Mouse (Mus musculus) testis, adult 2 months (tissue): ENCODE data around the gene H2afj.

ENCODE experiments used
- CTCF ChIP-seq: fragments of 200-500 bp; IDR thresholded peaks from 2 replicates; pipeline ENCODE4 v1.5.1; 2012; ENCODE audit warnings: low read depth, mild to moderate bottlenecking, inconsistent platforms, low read length, moderate library complexity; ENCODE audit not compliant: control insufficient read depth, insufficient read depth, insufficient replicate concordance
- POLR2A ChIP-seq: fragments of 200-500 bp; IDR thresholded peaks from 2 replicates; pipeline ENCODE4 v1.6.1; 2012; ENCODE audit warnings: low read depth, mild to moderate bottlenecking, inconsistent platforms, low read length, moderate library complexity; ENCODE audit not compliant: control insufficient read depth

- no peak for TF ChIP-seq POLR2A
- peak; percentile 40; the same call in 1 of the 2 replicates for TF ChIP-seq CTCF
Measured at GRCm38 (mm10) chr6:136847790-136848189, 39.7 kb downstream of the H2afj start.
